Mouse (Mus musculus) kidney, embryonic 15.5 days (tissue): Measurements from ENCODE around the gene Gdi2. TPM values are rescaled to one million over a fixed set of nuclear protein-coding genes. Genes with fewer than 3 reads are reported as not detected.

Experiments used
- ATAC-seq: fragments of 200-750 bp; cut with Nextera tagmentation; replicated peaks from 2 replicates; pipeline ENCODE4 v1.8.0; 2017; ENCODE audit warnings: moderate TSS enrichment; ENCODE audit not compliant: low FRiP score
- H3K27ac ChIP-seq: fragments of 300-500 bp; sonication (generic); 2 replicates; pipeline ENCODE4 v1.5.1; 2015; ENCODE audit warnings: mild to moderate bottlenecking, inconsistent platforms
- H3K27me3 ChIP-seq: fragments of 300-500 bp; sonication (generic); 2 replicates; pipeline ENCODE4 v1.6.1; 2015; ENCODE audit warnings: inconsistent platforms
- H3K36me3 ChIP-seq: fragments of 300-500 bp; sonication (generic); 2 replicates; pipeline ENCODE4 v1.6.1; 2015; ENCODE audit warnings: inconsistent platforms
- H3K4me1 ChIP-seq: fragments of 300-500 bp; sonication (generic); 2 replicates; pipeline ENCODE4 v1.6.1; 2015; ENCODE audit warnings: inconsistent platforms
- H3K4me2 ChIP-seq: fragments of 300-500 bp; sonication (generic); 2 replicates; pipeline ENCODE4 v1.6.1; 2015; ENCODE audit warnings: moderate library complexity, mild to moderate bottlenecking, inconsistent platforms
- H3K4me3 ChIP-seq: fragments of 300-500 bp; sonication (generic); replicated peaks from 2 replicates; pipeline ENCODE4 v1.5.1; 2015; ENCODE audit warnings: mild to moderate bottlenecking, inconsistent platforms
- H3K9ac ChIP-seq: fragments of 300-500 bp; sonication (generic); 2 replicates; pipeline ENCODE4 v1.6.1; 2015; ENCODE audit warnings: mild to moderate bottlenecking, inconsistent platforms
- H3K9me3 ChIP-seq: fragments of 300-500 bp; sonication (generic); replicated peaks from 2 replicates; pipeline ENCODE4 v1.6.1; 2016; ENCODE audit warnings: inconsistent platforms
- WGBS: fragments of 180-500 bp; shearing (Covaris S2); methylation state at CpG from one replicate; pipeline ENCODE4 v1.1.7; 2015; ENCODE audit warnings: mixed read lengths; 5-methylcytosine and 5-hydroxymethylcytosine counted together
- polyA plus RNA-seq: library from polyadenylated mRNA; unstranded; fragments of >200 nt; fragmentation: Nextera tagmentation; extraction: Ambion mirVana; gene quantifications from 2 replicates; pipeline ENCODE4 v1.2.1, GENCODE M21; 2015

Gene Gdi2
- polyA plus RNA-seq, 1 experiment from 2014 or later, result 427 TPM

DNA sequence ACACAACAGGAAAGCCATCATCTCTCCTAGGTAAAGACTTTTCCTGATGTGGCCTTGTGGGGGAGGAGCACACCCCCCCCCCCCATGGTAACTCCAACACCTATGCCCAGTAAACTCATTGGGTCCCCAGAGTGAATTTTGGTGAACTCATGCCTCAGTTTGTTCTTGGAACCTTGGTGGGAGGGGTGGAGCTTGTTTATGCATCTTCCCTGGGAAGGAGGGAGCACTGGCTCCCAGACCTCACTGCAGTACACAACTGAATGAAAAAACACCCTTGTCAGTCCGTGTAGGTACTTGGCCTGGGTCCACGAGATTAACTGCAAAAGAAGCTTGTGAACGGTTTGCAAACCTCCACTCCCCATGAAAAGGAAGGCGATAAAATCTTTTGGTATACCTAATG lies 5.4 kb upstream of the Gdi2 start:
- ATAC-seq, result no peak
- H3K27me3 ChIP-seq, result no peaks in the 10 kb centered on the region
- no peak overlapping the region for H3K27ac ChIP-seq
- H3K4me2 ChIP-seq, result no peak overlapping the region
- WGBS, result 60% methylated on average over 4 of the region's 4 CpGs
- no peak overlapping the region for H3K4me3 ChIP-seq
- peaks cover 4% of the 10 kb centered on the region for H3K4me1 ChIP-seq
- no peaks in the 10 kb centered on the region for H3K36me3 ChIP-seq
- no peak overlapping the region for H3K9ac ChIP-seq
- H3K9me3 ChIP-seq, result peaks cover 4% of the 10 kb centered on the region; the same call in 1 of the 2 replicates

DNA sequence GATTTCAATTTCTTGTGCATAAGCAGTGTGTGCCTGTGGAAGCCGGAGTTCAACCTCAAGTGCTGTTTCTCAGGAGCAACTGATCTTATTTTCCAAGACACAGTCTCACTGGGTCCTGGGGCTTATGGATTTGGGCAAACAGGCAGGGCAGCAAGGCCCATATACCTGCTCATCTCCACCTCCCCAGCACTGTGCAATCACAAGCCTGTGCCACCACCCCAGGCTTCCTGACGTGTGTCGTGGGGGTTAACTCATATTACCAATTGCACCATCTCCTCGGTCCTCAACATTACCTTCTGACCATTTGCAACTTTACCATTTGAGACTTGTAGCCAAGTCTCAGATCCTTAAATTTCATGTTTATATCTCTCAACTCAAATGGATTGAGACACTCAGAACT lies 3.7 kb upstream of the Gdi2 start:
- no peak for ATAC-seq
- no peak overlapping the region for H3K4me3 ChIP-seq
- H3K9me3 ChIP-seq, result peaks cover 4% of the 10 kb centered on the region; the same call in 1 of the 2 replicates

DNA sequence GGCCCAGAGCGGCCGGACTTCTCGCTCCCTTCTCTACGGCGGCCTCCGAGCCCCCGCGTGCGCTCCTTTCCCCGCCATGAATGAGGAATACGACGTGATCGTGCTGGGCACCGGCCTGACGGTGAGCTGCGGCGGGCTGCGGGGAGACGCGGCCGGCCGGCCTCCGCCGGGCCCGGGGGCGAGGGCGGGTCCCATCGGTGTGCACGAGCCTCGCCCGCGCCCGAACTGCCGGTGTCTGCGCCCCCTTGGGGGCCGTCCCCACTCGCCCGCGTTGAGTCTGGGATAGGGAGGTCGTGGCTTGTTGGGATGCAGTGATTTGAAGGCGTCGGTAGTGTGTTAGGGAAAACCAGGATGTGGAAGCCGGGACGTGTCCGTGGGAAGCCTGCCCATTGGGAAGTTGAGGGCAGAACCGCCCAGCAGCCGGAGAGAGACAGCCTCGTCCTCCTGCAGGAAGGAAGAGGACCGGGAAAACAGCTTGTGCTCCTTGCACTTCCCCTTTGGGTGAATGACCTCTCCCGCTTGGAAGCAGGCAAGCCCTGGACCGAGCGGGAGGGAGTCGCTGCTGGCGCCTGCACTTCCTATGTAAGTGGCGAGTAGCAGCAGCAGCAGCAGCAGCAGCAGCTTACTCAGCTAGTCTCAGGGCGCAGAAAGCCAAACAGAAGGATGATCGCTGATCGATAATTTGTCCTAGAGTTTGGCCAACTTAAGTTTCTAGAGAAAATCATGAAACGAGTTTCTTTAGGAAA lies 533 bp downstream of the Gdi2 start:
- under 1% methylated on average over 58 of the region's 59 CpGs for WGBS
- H3K27ac ChIP-seq, result peak overlapping the region; percentile 98
- ATAC-seq, result peak; percentile 75
- no peaks in the 10 kb centered on the region for H3K27me3 ChIP-seq
- H3K4me3 ChIP-seq, result peak overlapping the region; percentile 90
- 0 out of 2 replicates have a peak, but pooled peaks cover 4% of the 10 kb centered on the region for H3K36me3 ChIP-seq
- H3K4me1 ChIP-seq, result peaks cover 23% of the 10 kb centered on the region
- H3K9me3 ChIP-seq, result peaks cover 4% of the 10 kb centered on the region; the same call in 1 of the 2 replicates
- H3K9ac ChIP-seq, result peak overlapping the region; percentile 96
- H3K4me2 ChIP-seq, result peak overlapping the region; percentile 68

More for the DNA sequence above, 3.7 kb upstream of the Gdi2 start:
- peaks cover 5% of the 10 kb centered on the region for H3K4me1 ChIP-seq
- H3K4me2 ChIP-seq, result no peak overlapping the region
- WGBS, result 92% methylated on average over 4 of the region's 4 CpGs
- no peak overlapping the region for H3K27ac ChIP-seq
- no peaks in the 10 kb centered on the region for H3K27me3 ChIP-seq
- H3K36me3 ChIP-seq, result no peaks in the 10 kb centered on the region
- no peak overlapping the region for H3K9ac ChIP-seq

DNA sequence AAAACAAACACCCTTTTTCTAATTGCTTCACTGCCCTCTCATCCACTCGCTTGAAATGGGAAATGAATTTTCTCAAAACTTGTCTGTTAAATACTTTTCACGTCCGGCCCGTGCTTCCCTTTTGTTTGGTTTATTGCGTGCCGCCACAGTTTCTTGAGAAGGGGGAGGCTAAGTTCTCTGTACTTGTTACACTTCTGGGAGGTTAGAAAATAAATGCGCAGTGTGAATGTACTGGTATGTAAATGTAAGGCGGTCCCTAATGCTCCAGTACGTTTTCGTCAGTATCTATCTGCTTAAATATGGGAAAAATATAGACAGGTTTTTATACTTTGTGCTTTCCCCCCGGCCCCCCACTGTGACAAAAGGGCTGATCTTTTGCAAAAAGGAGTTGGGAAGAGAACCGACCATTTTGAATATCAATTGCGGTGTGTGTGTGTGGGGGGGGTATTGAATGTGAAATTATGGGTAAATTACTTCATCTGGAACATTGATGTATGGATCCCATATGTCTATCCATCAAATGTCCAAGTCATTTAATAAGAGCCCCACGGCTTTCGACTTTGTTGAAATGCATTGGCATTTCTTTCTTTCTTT lies 1.2 kb downstream of the Gdi2 start:
- Histone ChIP-seq H3K36me3 (0 out of 2 replicates have a peak, but pooled peaks cover 4% of the 10 kb centered on the region), H3K27ac (peak overlapping the region; percentile 98), H3K9ac (peak overlapping the region; percentile 96), H3K4me2 (peak overlapping the region; percentile 68), H3K27me3 (no peaks in the 10 kb centered on the region), H3K4me1 (peaks cover 23% of the 10 kb centered on the region), H3K4me3 (peak overlapping the region; percentile 90), H3K9me3 (peaks cover 4% of the 10 kb centered on the region; the same call in 1 of the 2 replicates)
- no peak for ATAC-seq
- whole genome bisulfite sequencing, result 3% methylated on average over 15 of the region's 15 CpGs

DNA sequence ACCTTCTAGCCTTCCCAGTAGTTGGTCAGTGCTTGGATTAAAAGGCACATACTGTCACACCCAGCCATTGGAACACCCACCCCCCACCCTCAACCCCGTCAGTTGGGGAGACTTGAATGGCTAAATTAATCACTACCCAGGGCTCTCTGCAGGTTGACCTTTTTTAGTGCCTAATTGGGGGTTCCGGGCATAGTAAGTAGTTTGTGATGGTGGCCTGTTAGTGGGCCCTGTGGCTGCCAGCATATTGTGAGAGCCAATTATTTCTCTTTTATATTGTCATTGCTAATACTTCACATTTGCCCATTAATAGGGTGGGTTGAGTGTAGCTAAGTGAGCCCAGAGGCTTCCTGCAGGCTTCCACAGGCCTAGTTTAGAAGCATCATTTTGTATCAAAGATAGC lies 2.3 kb downstream of the Gdi2 start:
- Histone ChIP-seq H3K9ac (no peak overlapping the region), H3K36me3 (0 out of 2 replicates have a peak, but pooled peaks cover 4% of the 10 kb centered on the region), H3K9me3 (peaks cover 4% of the 10 kb centered on the region; the same call in 1 of the 2 replicates), H3K27me3 (no peaks in the 10 kb centered on the region), H3K4me3 (peak overlapping the region; percentile 90), H3K4me1 (peaks cover 23% of the 10 kb centered on the region), H3K4me2 (peak overlapping the region; percentile 68), H3K27ac (no peak overlapping the region)
- WGBS, result 36% methylated on average over 2 of the region's 2 CpGs
- no peak for ATAC-seq

DNA sequence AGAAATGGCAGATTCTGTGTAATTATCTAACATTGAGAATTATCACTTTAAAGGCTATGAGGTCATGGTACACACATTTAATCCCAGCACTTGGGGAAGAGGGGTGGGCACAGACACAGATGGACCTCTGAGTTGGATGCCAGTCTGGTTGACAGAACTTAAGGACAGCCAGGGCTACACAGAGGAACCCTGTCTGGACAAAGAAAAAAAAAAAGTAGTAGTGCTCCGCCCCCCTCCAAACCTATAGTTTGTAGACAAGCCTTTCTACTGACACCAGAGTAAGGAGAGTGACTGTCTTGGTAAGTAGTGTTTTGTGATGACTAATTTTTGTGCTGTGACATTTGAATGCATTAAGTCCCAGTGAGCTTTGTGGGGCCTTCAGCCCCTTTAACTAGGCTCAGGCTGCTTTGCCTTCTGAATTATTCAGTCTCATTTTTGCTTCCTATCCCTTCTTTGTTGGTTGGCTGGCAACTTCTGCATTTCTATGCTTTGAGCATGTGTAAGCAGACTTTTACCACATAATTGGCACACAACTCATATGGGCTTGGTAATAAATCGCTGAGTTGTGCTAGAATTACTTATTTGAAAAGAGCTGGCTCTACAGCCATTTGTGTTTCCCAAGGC lies 3.4 kb downstream of the Gdi2 start:
- no peak overlapping the region for H3K9ac ChIP-seq
- no peak overlapping the region for H3K4me3 ChIP-seq
- 83% methylated on average over 2 of the region's 2 CpGs for WGBS
- ATAC-seq, result no peak
- peaks cover 4% of the 10 kb centered on the region; the same call in 1 of the 2 replicates for H3K9me3 ChIP-seq
- H3K36me3 ChIP-seq, result peaks cover 11% of the 10 kb centered on the region; the same call in 1 of the 2 replicates
- H3K27me3 ChIP-seq, result no peaks in the 10 kb centered on the region
- H3K4me1 ChIP-seq, result peaks cover 23% of the 10 kb centered on the region
- H3K27ac ChIP-seq, result no peak overlapping the region
- no peak overlapping the region for H3K4me2 ChIP-seq

DNA sequence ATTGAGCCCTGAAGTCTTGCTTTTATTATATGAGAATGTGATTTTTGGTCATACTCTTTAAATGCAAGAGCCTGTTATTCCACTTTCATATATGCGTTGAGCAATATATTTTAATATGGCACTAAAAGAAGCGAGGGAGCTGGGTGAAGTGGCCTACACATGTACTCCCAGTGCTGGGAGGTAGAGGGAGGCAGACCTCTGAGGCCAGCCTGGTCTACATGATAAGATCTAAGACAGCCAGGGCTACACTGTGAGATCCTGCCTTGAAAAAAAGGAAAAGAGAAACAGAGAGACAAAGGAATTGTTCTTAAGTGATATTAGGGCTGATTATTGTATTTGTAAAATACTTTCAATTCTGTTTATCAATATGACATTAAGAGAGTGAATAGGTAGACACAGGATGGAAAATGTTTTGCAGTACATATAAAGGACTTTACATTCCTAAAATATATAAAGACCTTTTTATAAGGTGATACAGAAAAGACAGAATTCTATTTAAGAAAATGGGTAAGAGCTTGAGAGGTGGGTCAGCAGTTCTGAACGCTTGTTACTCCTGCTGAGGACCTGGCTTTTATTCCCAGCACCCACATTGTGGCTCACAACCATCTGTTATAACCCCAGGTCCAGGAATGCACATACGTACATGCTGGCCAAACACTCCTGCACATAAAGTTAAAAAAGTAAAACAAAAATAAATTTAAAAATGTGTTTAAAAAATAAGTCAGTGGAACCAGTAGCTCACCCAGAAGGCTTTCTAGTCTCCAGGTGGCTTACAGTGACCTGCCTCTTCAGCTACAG lies 6.4 kb downstream of the Gdi2 start:
- 93% methylated on average over 4 of the region's 4 CpGs for WGBS
- Histone ChIP-seq H3K9me3 (no peaks in the 10 kb centered on the region), H3K4me3 (no peak overlapping the region), H3K9ac (no peak overlapping the region), H3K4me2 (no peak overlapping the region), H3K4me1 (peaks cover 17% of the 10 kb centered on the region), H3K36me3 (peaks cover 22% of the 10 kb centered on the region), H3K27ac (no peak overlapping the region), H3K27me3 (no peaks in the 10 kb centered on the region)
- no peak for ATAC-seq

DNA sequence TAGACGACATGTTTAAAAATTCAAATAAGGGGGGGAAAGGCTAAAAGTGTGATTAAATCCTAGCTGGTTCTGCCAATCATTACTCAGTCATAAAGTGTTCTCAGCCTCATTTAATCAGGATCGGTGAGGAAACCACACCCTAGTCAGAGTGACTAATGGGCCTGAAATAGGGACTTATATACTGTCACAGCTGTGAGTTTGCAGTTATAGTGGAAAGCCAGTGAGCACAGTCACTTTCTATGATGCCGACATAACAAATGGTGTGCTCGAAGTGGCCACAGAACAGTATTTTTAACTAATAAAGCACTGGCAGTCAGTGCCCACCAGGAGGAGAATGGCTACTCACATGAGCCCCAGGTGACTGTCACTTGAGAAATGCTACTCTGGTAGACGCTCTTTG lies 7.1 kb downstream of the Gdi2 start:
- no peak overlapping the region for H3K27ac ChIP-seq
- no peak overlapping the region for H3K4me3 ChIP-seq
- H3K4me1 ChIP-seq, result peaks cover 11% of the 10 kb centered on the region
- no peak; the same call in 1 of the 2 replicates for ATAC-seq
- H3K36me3 ChIP-seq, result peaks cover 27% of the 10 kb centered on the region
- no peak overlapping the region for H3K9ac ChIP-seq
- H3K9me3 ChIP-seq, result no peaks in the 10 kb centered on the region
- 68% methylated on average over 5 of the region's 5 CpGs for WGBS
- H3K27me3 ChIP-seq, result no peaks in the 10 kb centered on the region
- H3K4me2 ChIP-seq, result no peak overlapping the region

DNA sequence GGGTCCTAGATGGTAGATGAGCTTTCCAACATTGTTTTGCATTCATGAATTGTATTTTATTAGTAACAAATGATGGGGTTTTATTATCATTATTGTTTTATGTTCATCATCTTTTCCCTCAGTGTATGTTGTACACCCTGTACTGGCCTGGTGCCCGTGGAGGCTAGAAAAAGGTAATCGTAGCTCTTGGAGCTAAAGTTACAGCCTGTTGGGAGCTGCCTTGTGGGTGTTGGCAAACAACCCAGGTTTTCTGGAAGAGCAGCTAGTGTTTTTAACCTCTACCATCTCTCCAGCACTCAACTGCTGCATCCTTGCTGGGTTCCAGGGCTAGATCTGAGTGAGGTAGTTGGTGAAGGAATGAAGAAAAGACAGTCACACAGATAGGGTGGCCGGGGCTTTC lies 9.5 kb downstream of the Gdi2 start:
- Histone ChIP-seq H3K4me1 (no peaks in the 10 kb centered on the region), H3K4me3 (no peak overlapping the region), H3K9me3 (no peaks in the 10 kb centered on the region), H3K9ac (no peak overlapping the region), H3K36me3 (peaks cover 43% of the 10 kb centered on the region), H3K27me3 (no peaks in the 10 kb centered on the region), H3K4me2 (no peak overlapping the region), H3K27ac (no peak overlapping the region)
- ATAC-seq, result no peak
- 78% methylated on average over 3 of the region's 3 CpGs for WGBS

DNA sequence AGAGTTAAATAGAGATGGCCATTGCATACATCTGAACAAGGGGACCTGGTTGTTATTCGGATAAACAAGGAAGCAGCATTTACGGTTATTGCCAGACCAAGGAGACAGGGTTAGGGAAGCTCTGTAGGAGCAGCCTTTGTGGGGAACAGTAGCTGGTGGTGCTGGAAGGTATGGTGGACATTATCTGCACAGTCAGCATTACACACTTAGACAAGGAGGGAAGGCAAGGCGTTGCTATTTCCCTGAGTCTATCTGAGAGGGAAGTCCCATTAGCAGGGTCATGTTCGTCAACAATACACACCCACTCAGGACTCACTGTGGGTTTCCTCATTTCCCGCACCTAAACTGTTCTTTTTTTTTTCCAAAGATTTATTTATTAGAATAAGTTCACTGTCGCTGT lies 10.0 kb downstream of the Gdi2 start:
- H3K4me1 ChIP-seq, result no peaks in the 10 kb centered on the region
- no peak overlapping the region for H3K27ac ChIP-seq
- 88% methylated on average over 6 of the region's 6 CpGs for WGBS
- H3K9ac ChIP-seq, result no peak overlapping the region
- ATAC-seq, result no peak
- H3K27me3 ChIP-seq, result no peaks in the 10 kb centered on the region
- no peak overlapping the region for H3K4me2 ChIP-seq
- H3K4me3 ChIP-seq, result no peak overlapping the region
- H3K9me3 ChIP-seq, result no peaks in the 10 kb centered on the region
- H3K36me3 ChIP-seq, result peaks cover 44% of the 10 kb centered on the region

DNA sequence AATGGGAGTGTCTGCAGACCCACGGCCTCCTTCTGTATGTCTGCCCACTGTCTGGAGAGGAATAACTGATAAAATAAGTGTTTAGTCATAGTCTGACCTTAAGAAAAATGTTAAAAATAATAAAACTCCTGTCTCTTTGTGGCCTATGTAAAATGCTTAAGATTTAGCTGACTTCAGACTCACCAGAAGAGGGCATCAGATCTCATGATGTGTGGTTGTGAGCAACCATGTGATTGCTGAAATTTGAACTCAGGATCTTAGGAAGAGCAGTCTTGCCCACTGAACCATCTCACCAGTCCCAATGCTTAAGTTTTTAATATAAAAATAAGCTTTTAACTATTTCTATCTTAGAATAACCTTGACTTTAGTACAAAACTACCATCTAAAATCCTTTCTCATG lies 25.3 kb downstream of the Gdi2 start:
- 89% methylated on average over 1 of the region's 1 CpGs for WGBS
- no peak for ATAC-seq
- peaks cover 85% of the 10 kb centered on the region for H3K36me3 ChIP-seq

More for the DNA sequence above, 25.3 kb downstream of the Gdi2 start:
- Histone ChIP-seq H3K9ac (no peak overlapping the region), H3K4me3 (no peak overlapping the region), H3K4me1 (no peaks in the 10 kb centered on the region), H3K9me3 (no peaks in the 10 kb centered on the region), H3K4me2 (no peak overlapping the region), H3K27ac (no peak overlapping the region), H3K27me3 (no peaks in the 10 kb centered on the region)
